Mouse (Mus musculus) thymus, adult 2 months (tissue): ENCODE data around the gene Pbx1.

Experiments
- CTCF ChIP-seq: fragments of 200-500 bp; IDR thresholded peaks from 2 replicates; pipeline ENCODE4 v1.5.1; 2012; ENCODE audit warnings: mild to moderate bottlenecking, control low read depth, low read length, moderate library complexity, borderline replicate concordance; ENCODE audit not compliant: control insufficient read depth, poor library complexity, insufficient read depth; ENCODE audit errors: extremely low read depth
- POLR2A ChIP-seq: fragments of 200-500 bp; IDR thresholded peaks from 2 replicates; pipeline ENCODE4 v1.6.1; 2012; ENCODE audit warnings: mild to moderate bottlenecking, low read length, control low read depth, moderate library complexity; ENCODE audit not compliant: control insufficient read depth, poor library complexity, insufficient read depth; ENCODE audit errors: extremely low read depth

- TF ChIP-seq CTCF (no peak), POLR2A (no peak)
Observed at GRCm38 (mm10) chr1:168169791-168170190, 262.3 kb downstream of the Pbx1 start.
